Mouse (Mus musculus): Measurements from ENCODE around the gene Ypel5. TPM values are rescaled to one million over a fixed set of nuclear protein-coding genes. Genes with fewer than 3 reads are reported as not detected.
A peak's percentile ranks its signal among the peaks of the same experiment; 100 is the strongest.

Gene Ypel5
- polyA plus RNA-seq, 1 experiment from 2014 or later = 43.5 TPM

DNA sequence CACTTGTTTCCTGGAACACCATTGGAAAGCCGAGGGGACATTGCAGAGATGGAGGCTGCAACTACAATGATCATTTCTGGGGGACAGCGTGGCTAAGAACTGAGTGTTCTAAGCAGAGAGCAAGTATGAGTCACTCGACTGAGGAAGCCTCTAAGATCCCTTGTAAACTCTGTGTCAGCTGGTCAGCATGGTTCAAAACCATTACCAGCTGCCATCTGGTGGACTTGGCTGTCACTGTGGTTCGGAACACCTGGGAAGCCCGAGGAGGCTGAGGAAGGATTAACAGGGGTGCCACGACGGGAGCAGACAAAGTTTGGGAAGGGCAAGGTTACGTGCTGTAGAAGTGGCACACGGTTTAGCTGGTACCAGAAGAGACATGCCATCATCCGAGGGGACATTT lies 27.0 kb downstream of the Ypel5 start:
- H3K9me3 ChIP-seq (ENCODE audit: control insufficient read depth, low read length) = no peaks in the 10 kb centered on the region
- no peaks in the 10 kb centered on the region for H3K4me1 ChIP-seq (ENCODE audit: control insufficient read depth, insufficient read depth, low read length)
- H3K27me3 ChIP-seq (ENCODE audit: control insufficient read depth, insufficient read depth, low read length) = no peaks in the 10 kb centered on the region
- H3K4me3 ChIP-seq (ENCODE audit: low read length) = no peak overlapping the region
- no peak overlapping the region for H3K4me2 ChIP-seq (replicated peaks; ENCODE audit: low read depth, low read length)
- H3K27ac ChIP-seq (ENCODE audit: low read depth, low read length) = no peak overlapping the region
- H3K9ac ChIP-seq (ENCODE audit: low read depth, low read length) = no peak overlapping the region
- WGBS = 80% methylated on average over 10 of the region's 10 CpGs
- ATAC-seq (ENCODE audit: low FRiP score, low TSS enrichment) = no peak
- no peaks in the 10 kb centered on the region for H3K36me3 ChIP-seq (ENCODE audit: control insufficient read depth, insufficient read depth, low read length)

GRCm38 (mm10) chr17:72866624-72867245 lies 30.5 kb downstream of the Ypel5 start:
- no peaks in the 10 kb centered on the region for H3K9me3 ChIP-seq (ENCODE audit: control insufficient read depth, low read length)
- no peak overlapping the region for H3K9ac ChIP-seq (ENCODE audit: low read depth, low read length)
- no peak overlapping the region for H3K4me2 ChIP-seq (replicated peaks; ENCODE audit: low read depth, low read length)
- 87% methylated on average over 3 of the region's 3 CpGs for WGBS
- H3K36me3 ChIP-seq (ENCODE audit: control insufficient read depth, insufficient read depth, low read length) = no peaks in the 10 kb centered on the region
- H3K4me3 ChIP-seq (ENCODE audit: low read length) = no peak overlapping the region
- no peak overlapping the region for H3K27ac ChIP-seq (ENCODE audit: low read depth, low read length)
- no peak for ATAC-seq (ENCODE audit: low FRiP score, low TSS enrichment)
- H3K27me3 ChIP-seq (ENCODE audit: control insufficient read depth, insufficient read depth, low read length) = no peaks in the 10 kb centered on the region
- H3K4me1 ChIP-seq (ENCODE audit: control insufficient read depth, insufficient read depth, low read length) = no peaks in the 10 kb centered on the region

DNA sequence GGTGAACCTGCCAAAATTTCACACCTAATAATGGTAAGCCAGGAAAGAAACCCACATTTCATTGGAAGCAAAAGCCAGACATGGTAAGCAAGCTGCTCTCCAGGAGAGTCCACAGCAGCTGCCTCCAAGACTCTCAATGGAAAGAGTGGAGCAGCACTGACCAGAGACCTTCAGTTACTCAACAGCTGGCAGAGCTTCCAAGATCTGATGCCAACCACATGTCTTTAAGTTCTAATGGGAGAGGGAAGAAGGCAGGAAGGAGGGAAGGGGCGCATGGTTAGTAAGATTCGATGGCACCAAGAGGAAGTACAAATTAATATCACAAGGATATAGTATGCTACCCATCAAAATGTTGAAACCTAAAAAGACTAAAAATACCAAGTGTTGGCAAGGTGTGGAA lies 31.9 kb downstream of the Ypel5 start:
- H3K4me3 ChIP-seq (ENCODE audit: low read length) = no peak overlapping the region
- H3K9ac ChIP-seq (ENCODE audit: low read depth, low read length) = no peak overlapping the region
- ATAC-seq (ENCODE audit: low FRiP score, low TSS enrichment) = no peak
- H3K36me3 ChIP-seq (ENCODE audit: control insufficient read depth, insufficient read depth, low read length) = no peaks in the 10 kb centered on the region
- no peaks in the 10 kb centered on the region for H3K27me3 ChIP-seq (ENCODE audit: control insufficient read depth, insufficient read depth, low read length)
- 96% methylated on average over 2 of the region's 2 CpGs for WGBS
- no peaks in the 10 kb centered on the region for H3K9me3 ChIP-seq (ENCODE audit: control insufficient read depth, low read length)
- no peak overlapping the region for H3K4me2 ChIP-seq (replicated peaks; ENCODE audit: low read depth, low read length)
- no peaks in the 10 kb centered on the region for H3K4me1 ChIP-seq (ENCODE audit: control insufficient read depth, insufficient read depth, low read length)
- H3K27ac ChIP-seq (ENCODE audit: low read depth, low read length) = no peak overlapping the region

DNA sequence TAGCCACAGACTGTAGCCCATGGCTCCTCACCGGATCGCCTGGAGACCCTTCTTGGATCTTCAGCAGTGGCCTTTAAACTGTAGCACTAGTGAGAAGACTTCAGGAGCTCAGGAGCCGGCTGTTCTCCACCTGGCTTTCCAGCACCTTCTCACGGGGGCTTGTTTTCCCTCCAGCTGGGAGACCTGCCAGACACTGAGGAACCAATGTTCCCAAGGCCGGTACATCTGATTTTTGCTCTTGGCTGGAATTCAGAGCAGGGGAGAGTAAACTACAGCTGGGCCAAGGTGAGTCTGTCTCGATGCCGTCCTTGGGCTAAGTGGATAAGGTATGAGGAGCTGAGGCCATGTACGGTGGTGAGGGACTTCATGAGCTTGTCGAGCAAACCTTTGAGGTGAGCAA lies 42.7 kb downstream of the Ypel5 start:
- no peak for ATAC-seq (ENCODE audit: low FRiP score, low TSS enrichment)
- no peak overlapping the region for H3K9ac ChIP-seq (ENCODE audit: low read depth, low read length)
- no peak overlapping the region for H3K4me3 ChIP-seq (ENCODE audit: low read length)
- no peak overlapping the region for H3K27ac ChIP-seq (ENCODE audit: low read depth, low read length)
- no peaks in the 10 kb centered on the region for H3K36me3 ChIP-seq (ENCODE audit: control insufficient read depth, insufficient read depth, low read length)
- H3K27me3 ChIP-seq (ENCODE audit: control insufficient read depth, insufficient read depth, low read length) = no peaks in the 10 kb centered on the region
- H3K9me3 ChIP-seq (ENCODE audit: control insufficient read depth, low read length) = no peaks in the 10 kb centered on the region
- no peaks in the 10 kb centered on the region for H3K4me1 ChIP-seq (ENCODE audit: control insufficient read depth, insufficient read depth, low read length)
- WGBS = 92% methylated on average over 9 of the region's 9 CpGs
- H3K4me2 ChIP-seq (replicated peaks; ENCODE audit: low read depth, low read length) = no peak overlapping the region

DNA sequence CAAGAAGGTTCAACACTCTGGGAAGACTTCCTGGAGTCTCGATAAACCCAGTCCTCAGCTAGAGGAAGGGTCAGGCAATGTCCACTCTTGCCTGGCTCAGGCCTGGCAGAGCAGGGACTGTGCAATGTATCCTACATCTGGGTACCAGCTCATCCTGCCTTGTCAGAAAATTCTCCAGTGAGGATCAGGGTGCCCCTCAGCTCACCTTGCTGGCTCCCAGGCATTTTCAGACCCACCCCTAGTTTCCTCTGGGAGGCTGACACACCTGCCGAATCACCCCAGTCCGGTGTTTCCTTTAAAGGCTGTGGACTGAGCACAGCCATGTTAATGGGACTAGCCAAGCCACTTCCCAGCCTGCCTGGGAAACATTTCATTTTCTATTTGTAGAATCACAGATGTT lies 43.9 kb downstream of the Ypel5 start:
- Histone ChIP-seq H3K4me2 (replicated peaks; ENCODE audit: low read depth, low read length) (no peak overlapping the region), H3K9me3 (ENCODE audit: control insufficient read depth, low read length) (no peaks in the 10 kb centered on the region), H3K27me3 (ENCODE audit: control insufficient read depth, insufficient read depth, low read length) (no peaks in the 10 kb centered on the region), H3K4me3 (ENCODE audit: low read length) (no peak overlapping the region), H3K4me1 (ENCODE audit: control insufficient read depth, insufficient read depth, low read length) (no peaks in the 10 kb centered on the region), H3K36me3 (ENCODE audit: control insufficient read depth, insufficient read depth, low read length) (no peaks in the 10 kb centered on the region), H3K27ac (ENCODE audit: low read depth, low read length) (no peak overlapping the region), H3K9ac (ENCODE audit: low read depth, low read length) (no peak overlapping the region)
- WGBS = 62% methylated on average over 3 of the region's 3 CpGs
- no peak for ATAC-seq (ENCODE audit: low FRiP score, low TSS enrichment)

DNA sequence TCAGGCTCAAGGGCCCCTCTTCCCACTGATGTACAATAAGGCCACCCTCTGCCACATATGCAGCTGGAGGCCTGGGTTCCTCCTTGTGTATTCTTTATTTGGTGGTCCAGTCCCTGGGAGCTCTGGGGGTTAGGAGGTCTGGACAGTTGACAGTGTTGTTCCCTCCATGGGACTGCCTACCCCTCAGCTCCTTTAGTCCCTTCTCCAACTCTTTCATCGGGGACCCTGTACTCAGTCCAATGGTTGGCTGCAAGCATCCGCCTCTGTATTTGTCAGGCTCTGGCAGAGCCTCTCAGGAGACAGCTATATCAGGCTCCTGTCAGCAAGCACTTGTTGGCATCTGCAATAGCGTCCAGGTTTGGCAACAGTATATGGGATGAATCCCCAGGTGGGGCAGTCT lies 44.8 kb downstream of the Ypel5 start:
- Histone ChIP-seq H3K9me3 (ENCODE audit: control insufficient read depth, low read length) (no peaks in the 10 kb centered on the region), H3K4me3 (ENCODE audit: low read length) (no peak overlapping the region), H3K9ac (ENCODE audit: low read depth, low read length) (no peak overlapping the region), H3K36me3 (ENCODE audit: control insufficient read depth, insufficient read depth, low read length) (no peaks in the 10 kb centered on the region), H3K4me1 (ENCODE audit: control insufficient read depth, insufficient read depth, low read length) (no peaks in the 10 kb centered on the region), H3K4me2 (replicated peaks; ENCODE audit: low read depth, low read length) (no peak overlapping the region), H3K27me3 (ENCODE audit: control insufficient read depth, insufficient read depth, low read length) (no peaks in the 10 kb centered on the region), H3K27ac (ENCODE audit: low read depth, low read length) (no peak overlapping the region)
- WGBS = 86% methylated on average over 3 of the region's 3 CpGs
- ATAC-seq (ENCODE audit: low FRiP score, low TSS enrichment) = no peak

DNA sequence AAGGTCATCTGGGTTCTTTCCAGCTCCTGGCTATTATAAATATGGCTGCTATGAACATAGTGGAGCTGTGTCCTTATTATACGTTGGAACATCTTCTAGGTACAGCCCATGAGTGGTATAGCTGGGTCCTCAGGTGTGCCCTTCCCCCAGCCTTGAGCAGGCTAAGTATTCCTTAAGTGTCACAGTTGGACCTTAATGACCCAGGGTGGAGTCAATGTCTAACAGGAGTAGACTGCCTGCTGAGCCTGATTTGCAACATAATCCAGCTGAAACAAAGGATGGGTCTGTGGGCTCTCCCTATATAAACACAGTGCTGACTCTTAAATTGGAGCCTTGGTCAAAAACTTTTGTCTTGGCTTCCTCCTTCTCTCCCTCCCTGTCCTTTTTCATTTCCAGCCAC lies 45.6 kb downstream of the Ypel5 start:
- H3K4me3 ChIP-seq (ENCODE audit: low read length) = no peak overlapping the region
- H3K27me3 ChIP-seq (ENCODE audit: control insufficient read depth, insufficient read depth, low read length) = no peaks in the 10 kb centered on the region
- no peaks in the 10 kb centered on the region for H3K9me3 ChIP-seq (ENCODE audit: control insufficient read depth, low read length)
- 73% methylated on average over 1 of the region's 1 CpGs for WGBS
- no peak overlapping the region for H3K4me2 ChIP-seq (replicated peaks; ENCODE audit: low read depth, low read length)
- H3K9ac ChIP-seq (ENCODE audit: low read depth, low read length) = no peak overlapping the region
- no peak for ATAC-seq (ENCODE audit: low FRiP score, low TSS enrichment)
- no peaks in the 10 kb centered on the region for H3K36me3 ChIP-seq (ENCODE audit: control insufficient read depth, insufficient read depth, low read length)
- H3K4me1 ChIP-seq (ENCODE audit: control insufficient read depth, insufficient read depth, low read length) = no peaks in the 10 kb centered on the region
- H3K27ac ChIP-seq (ENCODE audit: low read depth, low read length) = no peak overlapping the region

DNA sequence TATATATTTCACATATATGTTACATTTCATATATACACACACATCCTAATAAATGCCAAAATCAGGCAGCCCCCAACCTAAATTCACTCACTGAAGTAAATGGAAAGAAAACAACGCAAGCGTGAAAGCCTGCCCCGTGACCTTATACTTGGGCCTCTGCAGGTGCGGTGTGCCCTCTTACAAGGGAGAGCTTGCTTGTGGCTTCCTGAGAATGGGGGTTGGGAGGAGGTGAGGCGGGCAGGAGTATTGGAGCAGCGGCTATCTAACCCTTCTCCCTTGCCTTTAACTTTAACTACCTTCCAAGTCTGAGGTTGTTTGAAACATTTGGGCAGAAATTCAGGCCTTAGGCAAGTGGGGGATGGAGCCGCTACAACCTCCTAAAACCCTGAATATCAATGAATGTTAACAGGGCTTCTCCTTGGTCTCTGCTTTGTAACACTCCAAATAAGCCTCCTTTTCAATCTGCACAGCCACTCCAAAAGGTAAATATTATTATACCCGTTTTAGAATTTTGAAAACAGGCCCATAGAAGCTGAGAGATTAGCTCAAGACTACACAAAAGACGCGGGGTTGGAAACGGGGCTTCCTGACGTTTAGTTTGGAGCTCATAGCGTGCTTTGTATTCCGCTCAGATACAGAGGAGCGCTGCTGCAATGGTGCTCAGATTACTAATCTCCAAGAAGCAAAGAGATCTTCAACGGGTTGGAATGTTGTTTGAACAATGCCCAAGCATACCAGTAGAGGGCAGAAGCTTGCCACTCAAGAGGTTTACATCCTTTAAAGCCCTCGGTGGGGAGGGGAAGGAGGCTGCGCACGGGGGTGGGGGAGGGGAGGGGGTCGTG lies 53.5 kb downstream of the Ypel5 start:
- H3K36me3 ChIP-seq (ENCODE audit: control insufficient read depth, insufficient read depth, low read length) = no peaks in the 10 kb centered on the region
- no peaks in the 10 kb centered on the region for H3K27me3 ChIP-seq (ENCODE audit: control insufficient read depth, insufficient read depth, low read length)
- no peak overlapping the region for H3K9ac ChIP-seq (ENCODE audit: low read depth, low read length)
- 20% methylated on average over 19 of the region's 20 CpGs for WGBS
- peaks cover 8% of the 10 kb centered on the region; the same call in 1 of the 2 replicates for H3K4me1 ChIP-seq (ENCODE audit: control insufficient read depth, insufficient read depth, low read length)
- H3K4me2 ChIP-seq (replicated peaks; ENCODE audit: low read depth, low read length) = 0 out of 2 replicates have a peak overlapping the region, but pooled peaks have one; percentile 6
- H3K27ac ChIP-seq (ENCODE audit: low read depth, low read length) = no peak overlapping the region
- H3K4me3 ChIP-seq (ENCODE audit: low read length) = no peak overlapping the region
- peak; percentile 62; the same call in 1 of the 2 replicates for ATAC-seq (ENCODE audit: low FRiP score, low TSS enrichment)
- no peaks in the 10 kb centered on the region for H3K9me3 ChIP-seq (ENCODE audit: control insufficient read depth, low read length)

DNA sequence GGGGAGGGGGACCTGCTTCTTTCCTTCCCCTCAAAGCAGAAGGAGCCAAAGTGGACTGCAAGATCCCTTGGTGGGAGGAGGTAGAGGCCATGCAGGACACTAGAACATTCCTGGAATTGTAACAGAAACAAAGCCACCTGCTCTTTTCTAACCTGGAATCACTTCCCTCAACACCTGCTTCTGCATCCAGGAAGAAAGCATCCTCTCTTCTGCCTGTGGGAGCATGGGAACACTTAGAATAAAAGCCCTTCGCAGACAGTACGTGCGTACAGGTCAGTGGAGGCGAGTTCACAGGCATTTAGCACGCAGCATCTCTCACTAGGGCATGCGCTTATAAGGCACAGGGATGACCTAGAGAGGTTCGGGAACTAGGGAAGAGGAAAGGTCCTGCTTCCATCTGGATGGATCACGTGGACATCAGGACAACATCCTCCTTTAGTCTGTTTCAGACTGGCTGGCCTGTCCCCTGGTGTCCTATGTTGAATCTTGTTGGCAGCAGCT lies 54.2 kb downstream of the Ypel5 start:
- WGBS = 63% methylated on average over 8 of the region's 8 CpGs
- Histone ChIP-seq H3K4me3 (ENCODE audit: low read length) (no peak overlapping the region), H3K27me3 (ENCODE audit: control insufficient read depth, insufficient read depth, low read length) (no peaks in the 10 kb centered on the region), H3K36me3 (ENCODE audit: control insufficient read depth, insufficient read depth, low read length) (no peaks in the 10 kb centered on the region), H3K9ac (ENCODE audit: low read depth, low read length) (no peak overlapping the region), H3K4me2 (replicated peaks; ENCODE audit: low read depth, low read length) (0 out of 2 replicates have a peak overlapping the region, but pooled peaks have one; percentile 6), H3K4me1 (ENCODE audit: control insufficient read depth, insufficient read depth, low read length) (peaks cover 8% of the 10 kb centered on the region; the same call in 1 of the 2 replicates), H3K9me3 (ENCODE audit: control insufficient read depth, low read length) (no peaks in the 10 kb centered on the region), H3K27ac (ENCODE audit: low read depth, low read length) (no peak overlapping the region)
- ATAC-seq (ENCODE audit: low FRiP score, low TSS enrichment) = no peak; the same call in 1 of the 2 replicates
